Mouse (Mus musculus): Measurements from ENCODE around the gene Cryz. TPM values are rescaled to one million over a fixed set of nuclear protein-coding genes. Genes with fewer than 3 reads are reported as not detected.

Gene Cryz
- polyA plus RNA-seq (2012; rRNA removed): 8.0 and 9.8 TPM in 2 replicates

DNA sequence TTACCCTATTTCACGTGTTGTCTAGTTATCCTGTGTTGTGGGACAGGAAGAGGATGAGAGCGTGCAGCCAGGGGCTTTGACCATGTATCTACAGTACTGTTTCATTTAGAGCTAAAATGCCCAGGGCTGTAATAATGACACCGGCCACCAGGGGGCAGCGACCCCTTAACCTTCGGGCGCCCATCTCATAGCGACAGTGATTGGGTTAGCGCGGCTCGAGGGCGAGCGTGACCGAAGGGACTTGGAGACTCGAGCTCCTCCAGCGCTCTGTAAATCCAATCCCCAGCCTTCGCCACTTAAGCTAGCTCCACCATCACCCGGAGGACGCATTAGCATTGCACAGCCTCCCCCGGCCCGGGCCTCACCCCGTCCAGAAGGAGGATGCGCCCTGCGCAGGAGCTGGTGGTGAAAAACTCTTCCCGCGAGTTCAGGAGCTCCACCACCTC lies at the start of gene Cryz:
TSS of gene Cryz (plus strand) at position 224 of the 446 bp plus-strand sequence.

DNA sequence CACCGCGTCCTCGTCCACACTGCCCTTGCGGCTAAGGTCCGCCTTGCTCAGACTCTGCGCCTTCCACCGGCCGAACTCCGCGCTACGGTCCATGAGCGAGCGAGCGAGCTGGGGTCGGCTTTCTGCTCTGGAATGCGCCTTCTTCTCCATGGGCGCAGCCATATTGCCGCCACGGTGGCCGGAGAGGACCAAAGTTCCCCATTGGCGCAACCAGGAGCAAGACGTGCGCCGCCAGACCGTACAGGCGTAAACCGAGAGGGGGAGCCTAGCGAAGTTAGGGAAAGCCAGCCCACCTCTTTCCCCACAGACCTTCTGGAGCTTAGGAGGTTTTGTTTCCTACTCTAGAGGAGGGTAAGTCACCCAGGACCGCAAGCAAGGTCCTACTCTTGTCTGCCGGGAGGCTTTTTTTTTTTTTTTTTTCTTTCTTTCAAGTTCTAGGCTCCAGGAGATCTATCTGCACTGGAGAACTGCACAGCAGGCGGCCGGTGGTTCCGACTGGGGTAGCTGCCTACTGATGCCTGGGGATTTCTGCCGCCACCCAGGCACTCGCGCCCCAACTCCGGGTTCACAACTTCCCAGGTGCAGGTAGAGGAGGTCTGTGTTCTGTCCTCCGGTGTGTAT lies 533 bp downstream of the Cryz start, which contains the start of gene Tyw3:
TSS of gene Tyw3 (minus strand) at position 171 of the 621 bp plus-strand sequence.

GRCm38 (mm10) chr3:154663545-154663944 lies 67.0 kb downstream of the Cryz start, which contains the start of gene Erich3:
Erich3 (plus strand) TSS chr3:154663859.

Other genes starting within 250 kb of the Cryz start
- 16.9 and 17.0 TPM in 2 replicates for gene Tyw3, start 393 bp downstream of the Cryz start, polyA plus RNA-seq (2012; rRNA removed)
- gene Erich3, start 67.1 kb downstream of the Cryz start, polyA plus RNA-seq (2012; rRNA removed): 2.7 and 3.7 TPM in 2 replicates